In genomic region chrX:60403062-60403763, GRCm38 (mm10) we compare ENCODE assay signal across 8 mouse cellular contexts.
A peak's percentile ranks its signal among the peaks of the same experiment; 100 is the strongest.
DNase-seq lines count a peak whose midpoint lies in the region; ATAC-seq and TF ChIP-seq lines count a peak whose summit lies in the region.

No protein-coding gene starts in this region.

- no peaks in the 10 kb centered on the region for H3K4me1 ChIP-seq in intestine, postnatal 0 days (replicated peaks; ENCODE audit: control insufficient read depth, insufficient read depth, low read length)
- no peaks in the 10 kb centered on the region for H3K4me1 ChIP-seq in lung, embryonic 15.5 days

- TF ChIP-seq CTCF in intestine, postnatal 0 days (IDR thresholded peaks at IDR 0.05; ENCODE audit: low read depth), result no peak

- ATAC-seq in intestine, postnatal 0 days, result peak; percentile 16
- no peak; the same call in 1 of the 2 replicates for ATAC-seq in lung, embryonic 15.5 days (ENCODE audit: borderline replicate concordance, extremely low read depth, low FRiP score, low TSS enrichment)

- intact Hi-C loops in gastrocnemius, postnatal 14 days (cut with DNase I; ENCODE audit: low total_unique reads), result loop anchor here (10.0 kb wide), 1 partner anchor 388 kb away; no protein-coding TSS in a partner anchor

- no peak overlapping the region for H3K27ac ChIP-seq in intestine, postnatal 0 days (ENCODE audit: low read depth, low read length)
- peak overlapping the region; percentile 47 for H3K27ac ChIP-seq in lung, embryonic 15.5 days

- DNase-seq in urinary bladder, adult 18-20 months (ENCODE audit: low spot score in 2 of 2), result peak; percentile 2 to 28
- DNase-seq in urinary bladder, adult 2 months (ENCODE audit: low spot score), result no peak
- peak; percentile 27 to 55 for DNase-seq in cerebellum, postnatal 10 days
- DNase-seq in gastrocnemius, postnatal 14 days, result peak; percentile 25
- DNase-seq in right cerebral cortex, postnatal 10 days (ENCODE audit: low spot score in 2 of 2), result peak; percentile 19
- DNase-seq in layer of hippocampus, adult 9-11 months, result no peak

- no peaks in the 10 kb centered on the region for H3K27me3 ChIP-seq in intestine, postnatal 0 days (replicated peaks; ENCODE audit: control insufficient read depth, insufficient read depth, low read length)
- H3K27me3 ChIP-seq in lung, embryonic 15.5 days, result no peaks in the 10 kb centered on the region

- no peaks in the 10 kb centered on the region for H3K36me3 ChIP-seq in intestine, postnatal 0 days (ENCODE audit: control insufficient read depth, insufficient read depth)
- no peaks in the 10 kb centered on the region for H3K36me3 ChIP-seq in lung, embryonic 15.5 days

- H3K9ac ChIP-seq in intestine, postnatal 0 days (ENCODE audit: low read depth, low read length), result peak overlapping the region; percentile 83; the same call in 1 of the 2 replicates
- H3K9ac ChIP-seq in lung, embryonic 15.5 days, result peak overlapping the region; percentile 52

- H3K4me2 ChIP-seq in intestine, postnatal 0 days (replicated peaks; ENCODE audit: low read depth), result peak overlapping the region; percentile 78
- peak overlapping the region; percentile 68 for H3K4me2 ChIP-seq in lung, embryonic 15.5 days

- H3K4me3 ChIP-seq in intestine, postnatal 0 days (ENCODE audit: low read depth, low read length), result peak overlapping the region; percentile 58
- peak overlapping the region; percentile 64 for H3K4me3 ChIP-seq in lung, embryonic 15.5 days

- WGBS in intestine, postnatal 0 days, result 21% methylated on average over 39 of the region's 46 CpGs
- WGBS in lung, embryonic 15.5 days, result 25% methylated on average over 42 of the region's 46 CpGs

- no peaks in the 10 kb centered on the region for H3K9me3 ChIP-seq in intestine, postnatal 0 days (ENCODE audit: control insufficient read depth)
- no peaks in the 10 kb centered on the region for H3K9me3 ChIP-seq in lung, embryonic 15.5 days

Comparison
In these comparisons a context has a peak if more than half of its experiments do, and no peak if none do; other contexts are left out.
1. DNase-seq: peak in urinary bladder, adult 18-20 months (2 of 2), cerebellum, postnatal 10 days (2 of 2), gastrocnemius, postnatal 14 days (single experiment) and right cerebral cortex, postnatal 10 days (2 of 2); none in urinary bladder, adult 2 months (single experiment) and layer of hippocampus, adult 9-11 months (single experiment).